Mouse (Mus musculus) small intestine, adult 2 months (tissue): ENCODE data around the gene Piwil1. TPM values are rescaled to one million over a fixed set of nuclear protein-coding genes. Genes with fewer than 3 reads are reported as not detected.

Source experiments
- H3K27ac ChIP-seq: fragments of 200-500 bp; 2 replicates; pipeline ENCODE4 v1.5.1; 2012; ENCODE audit warnings: low read depth, low read length, control low read depth, inconsistent platforms; ENCODE audit not compliant: insufficient read depth
- H3K27me3 ChIP-seq: fragments of 200-500 bp; 2 replicates; pipeline ENCODE4 v1.6.1; 2012; ENCODE audit warnings: mild to moderate bottlenecking, moderate library complexity, low read length, inconsistent platforms; ENCODE audit not compliant: control insufficient read depth, insufficient read depth
- H3K36me3 ChIP-seq: fragments of 200-500 bp; 2 replicates; pipeline ENCODE4 v1.6.1; 2012; ENCODE audit warnings: mild to moderate bottlenecking, low read length, control low read depth, inconsistent platforms; ENCODE audit not compliant: control insufficient read depth, insufficient read depth
- H3K4me1 ChIP-seq: fragments of 200-500 bp; 2 replicates; pipeline ENCODE4 v1.6.1; 2012; ENCODE audit warnings: low read length, inconsistent platforms, mixed read lengths; ENCODE audit not compliant: control insufficient read depth, insufficient read depth, insufficient read length
- H3K4me3 ChIP-seq: fragments of 200-500 bp; 2 replicates; pipeline ENCODE4 v1.5.1; 2012; ENCODE audit warnings: low read depth, mild to moderate bottlenecking, control low read depth, inconsistent platforms, low read length, moderate library complexity
- CTCF ChIP-seq: fragments of 200-500 bp; IDR thresholded peaks from 2 replicates; pipeline ENCODE4 v1.5.1; 2012; ENCODE audit warnings: low read depth, mild to moderate bottlenecking, control low read depth, inconsistent platforms, low read length, moderate library complexity, mixed read lengths; ENCODE audit not compliant: insufficient replicate concordance, insufficient read length; ENCODE audit errors: extremely low read depth
- POLR2A ChIP-seq: fragments of 200-500 bp; IDR thresholded peaks from 2 replicates; pipeline ENCODE4 v1.6.1; 2012; ENCODE audit warnings: low read depth, mild to moderate bottlenecking, control low read depth, inconsistent platforms, low read length, moderate library complexity
- WGBS: fragments of 180-500 bp; shearing (Covaris S2); methylation state at CpG from one replicate; pipeline ENCODE4 v1.1.7; 2018; 5-methylcytosine and 5-hydroxymethylcytosine counted together
- polyA plus RNA-seq: library from polyadenylated mRNA; depleted of rRNA; stranded (reverse); fragments of >200 nt; gene quantifications from 2 replicates; pipeline ENCODE4 v1.2.3, GENCODE M21; 2012

Piwil1 gene
- polyA plus RNA-seq, 1 experiment: not detected

- TF ChIP-seq CTCF: no peak
- TF ChIP-seq POLR2A: no peak
- Histone ChIP-seq H3K4me3 (no peak overlapping the region), H3K36me3 (no peaks in the 10 kb centered on the region), H3K4me1 (no peaks in the 10 kb centered on the region), H3K27ac (no peak overlapping the region), H3K27me3 (no peaks in the 10 kb centered on the region)
- WGBS: 67% methylated on average over 22 of the region's 22 CpGs
These were observed 33.6 kb downstream of the Piwil1 start for GRCm38 (mm10) chr5:128735921-128736320.

DNA sequence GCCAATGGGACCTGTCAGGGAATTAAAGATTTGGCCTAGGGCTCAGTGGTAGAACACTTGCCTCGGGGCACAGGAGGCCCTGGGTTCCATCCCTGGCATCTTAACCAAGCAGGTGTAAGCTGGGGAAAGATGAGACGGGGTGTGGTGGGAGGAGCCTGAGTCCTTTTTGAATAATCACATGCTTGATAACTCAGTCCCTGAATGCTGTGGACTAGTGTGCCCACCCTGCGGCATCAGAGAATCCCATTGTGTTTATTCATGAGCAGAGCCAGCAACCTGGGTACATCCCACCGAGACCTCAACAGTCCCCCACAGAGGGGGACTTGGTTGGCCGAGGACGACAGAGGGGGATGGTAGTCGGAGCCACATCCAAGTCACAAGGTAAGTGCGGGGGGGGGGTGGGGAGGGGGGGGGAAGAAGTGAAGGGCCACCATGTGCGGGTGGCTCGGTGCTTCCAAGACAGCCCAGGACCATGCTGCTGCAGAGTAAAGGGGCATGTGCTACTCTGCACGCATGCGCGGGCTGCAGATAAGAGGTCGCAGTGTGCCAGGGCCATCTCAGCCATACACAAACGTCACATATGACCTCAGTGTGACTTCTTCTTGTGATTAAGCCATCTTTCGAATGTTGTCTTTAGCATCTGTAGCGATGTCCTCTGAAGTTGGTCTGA, 37.0 kb downstream of the Piwil1 start:
- Histone ChIP-seq H3K27ac (no peak overlapping the region), H3K27me3 (no peaks in the 10 kb centered on the region), H3K4me1 (no peaks in the 10 kb centered on the region), H3K4me3 (no peak overlapping the region), H3K36me3 (no peaks in the 10 kb centered on the region)
- whole genome bisulfite sequencing: 44% methylated on average over 17 of the region's 17 CpGs
- TF ChIP-seq POLR2A (no peak), CTCF (no peak)

GRCm38 (mm10) chr5:128739838-128740171, 37.5 kb downstream of the Piwil1 start:
- Histone ChIP-seq H3K4me3 (no peak overlapping the region), H3K4me1 (no peaks in the 10 kb centered on the region), H3K27me3 (no peaks in the 10 kb centered on the region), H3K27ac (no peak overlapping the region), H3K36me3 (no peaks in the 10 kb centered on the region)
- TF ChIP-seq CTCF (no peak), POLR2A (no peak)
- 41% methylated on average over 8 of the region's 8 CpGs for WGBS

- H3K36me3 ChIP-seq: no peaks in the 10 kb centered on the region
- H3K4me3 ChIP-seq: no peak overlapping the region
- TF ChIP-seq CTCF: no peak
- TF ChIP-seq POLR2A: no peak
- no peak overlapping the region for H3K27ac ChIP-seq
- H3K27me3 ChIP-seq: no peaks in the 10 kb centered on the region
- H3K4me1 ChIP-seq: no peaks in the 10 kb centered on the region
- WGBS: 84% methylated on average over 6 of the region's 6 CpGs
These were observed 42.0 kb downstream of the Piwil1 start for GRCm38 (mm10) chr5:128744351-128744750.

- TF ChIP-seq POLR2A (no peak), CTCF (no peak)
- Histone ChIP-seq H3K27ac (no peak overlapping the region), H3K4me1 (no peaks in the 10 kb centered on the region), H3K4me3 (no peak overlapping the region), H3K36me3 (no peaks in the 10 kb centered on the region), H3K27me3 (no peaks in the 10 kb centered on the region)
- WGBS: 72% methylated on average over 9 of the region's 9 CpGs
These were observed 42.9 kb downstream of the Piwil1 start for GRCm38 (mm10) chr5:128745206-128745605.

GRCm38 (mm10) chr5:128746261-128746660, 43.9 kb downstream of the Piwil1 start:
- Histone ChIP-seq H3K27me3 (no peaks in the 10 kb centered on the region), H3K4me1 (no peaks in the 10 kb centered on the region), H3K36me3 (no peaks in the 10 kb centered on the region), H3K27ac (no peak overlapping the region), H3K4me3 (no peak overlapping the region)
- no peak for TF ChIP-seq POLR2A
- TF ChIP-seq CTCF: no peak
- WGBS: 87% methylated on average over 8 of the region's 8 CpGs

GRCm38 (mm10) chr5:128761118-128761517, 58.8 kb downstream of the Piwil1 start:
- 39% methylated on average over 8 of the region's 8 CpGs for WGBS
- no peak overlapping the region for H3K27ac ChIP-seq
- H3K27me3 ChIP-seq: no peaks in the 10 kb centered on the region
- no peaks in the 10 kb centered on the region for H3K4me1 ChIP-seq
- H3K36me3 ChIP-seq: no peaks in the 10 kb centered on the region
- no peak overlapping the region for H3K4me3 ChIP-seq
- no peak for TF ChIP-seq CTCF
- TF ChIP-seq POLR2A: no peak
